Mouse (Mus musculus) layer of hippocampus, postnatal 10 days (tissue): ENCODE measurements around the gene St6galnac3. TPM values are rescaled to one million over a fixed set of nuclear protein-coding genes. Genes with fewer than 3 reads are reported as not detected.
A peak's percentile ranks its signal among the peaks of the same experiment; 100 is the strongest.

Source experiments
- DNase-seq, 2 experiments: peaks; one replicate each; pipeline ENCODE4 v3.0.0; 2021; ENCODE audit warnings: low spot score in 2 of 2
- total RNA-seq, 2 experiments: library from RNA; stranded (reverse); gene quantifications; 2 replicates each; pipeline ENCODE4 v1.2.3; 2021

St6galnac3 gene
- total RNA-seq, 2 experiments from 2014 or later, result 22.3 to 24.9 TPM

DNA sequence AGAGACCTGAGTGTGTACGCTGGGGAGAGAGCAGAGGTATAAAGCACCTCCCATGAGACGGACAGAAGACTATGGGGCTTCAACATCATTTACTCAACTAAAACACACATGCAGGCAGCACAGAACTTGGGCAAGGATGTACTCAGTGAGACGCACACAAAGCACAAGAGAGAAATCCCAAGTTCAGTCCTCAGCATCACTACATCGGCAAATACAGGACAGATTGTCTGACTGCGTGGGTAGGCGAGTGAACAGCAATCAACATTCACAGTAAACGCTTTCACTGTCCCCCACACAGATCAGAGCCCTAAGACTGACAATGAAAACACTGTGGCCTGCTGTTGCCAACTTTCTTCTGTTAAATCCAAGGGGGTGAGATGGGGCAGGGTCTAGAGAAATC is 422.6 kb downstream of the St6galnac3 start:
- no peak for DNase-seq

GRCm38 (mm10) chr3:153296375-153297068 is 428.5 kb downstream of the St6galnac3 start:
- DNase-seq, result peak; percentile 66 to 79

GRCm38 (mm10) chr3:153292853-153293252 is 432.1 kb downstream of the St6galnac3 start:
- DNase-seq, result no peak

GRCm38 (mm10) chr3:153292363-153292762 is 432.6 kb downstream of the St6galnac3 start:
- DNase-seq, result no peak

- DNase-seq, result no peak
These were observed 433.4 kb downstream of the St6galnac3 start for GRCm38 (mm10) chr3:153291406-153292045.

GRCm38 (mm10) chr3:153289971-153290370 is 435.0 kb downstream of the St6galnac3 start:
- DNase-seq, result no peak

DNA sequence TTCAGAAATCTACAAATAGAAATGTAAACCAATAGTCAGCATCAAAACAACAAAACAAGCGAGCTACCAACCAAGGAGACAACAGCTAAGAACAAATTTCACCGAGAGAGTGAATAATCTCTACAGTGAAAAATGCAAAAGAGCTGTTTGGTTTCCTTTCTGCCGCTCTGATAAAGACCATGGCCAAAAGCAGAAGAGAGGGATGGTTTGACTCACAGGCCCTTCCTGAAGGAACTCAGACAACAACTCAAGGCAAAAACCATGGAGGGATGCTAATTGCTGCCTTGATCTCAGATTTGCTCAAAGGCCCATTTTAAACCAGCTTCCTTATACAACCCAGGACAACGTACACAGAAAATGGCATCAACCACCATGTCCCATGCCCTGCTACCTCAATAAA is 437.4 kb downstream of the St6galnac3 start:
- no peak for DNase-seq

- no peak for DNase-seq
These were observed 437.9 kb downstream of the St6galnac3 start for GRCm38 (mm10) chr3:153287081-153287480.

DNA sequence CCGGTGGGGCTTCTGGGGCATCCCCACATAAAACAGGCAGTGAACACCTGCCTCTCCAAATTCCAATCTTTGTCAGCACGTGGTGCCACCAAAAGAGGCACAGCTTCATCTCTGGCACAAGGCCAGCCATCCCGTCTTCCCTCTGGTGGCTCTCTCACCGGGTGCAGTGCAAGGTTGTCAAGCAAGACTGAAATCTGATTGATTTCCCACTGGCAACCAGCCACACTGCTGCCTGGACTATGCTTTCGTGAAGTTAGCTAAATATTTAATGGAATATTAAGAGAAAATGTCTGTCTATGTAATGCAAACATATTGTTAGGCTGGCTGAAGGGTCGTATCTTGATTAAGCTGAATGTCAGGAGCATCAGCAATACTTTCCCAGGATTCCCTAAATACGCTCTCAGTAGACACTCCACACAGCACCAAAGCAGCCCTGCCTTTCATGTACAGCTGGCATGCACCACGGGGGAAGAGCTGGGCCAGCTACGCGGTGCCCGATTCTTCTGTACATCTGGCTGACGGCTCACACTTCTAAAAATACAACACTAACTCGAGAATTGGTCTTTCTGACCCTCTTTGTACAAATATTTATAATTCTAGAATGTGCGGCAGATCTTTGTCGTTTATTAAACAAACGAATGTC is 442.7 kb downstream of the St6galnac3 start:
- DNase-seq, result peak in 1 of 2 experiments; percentile 43

DNA sequence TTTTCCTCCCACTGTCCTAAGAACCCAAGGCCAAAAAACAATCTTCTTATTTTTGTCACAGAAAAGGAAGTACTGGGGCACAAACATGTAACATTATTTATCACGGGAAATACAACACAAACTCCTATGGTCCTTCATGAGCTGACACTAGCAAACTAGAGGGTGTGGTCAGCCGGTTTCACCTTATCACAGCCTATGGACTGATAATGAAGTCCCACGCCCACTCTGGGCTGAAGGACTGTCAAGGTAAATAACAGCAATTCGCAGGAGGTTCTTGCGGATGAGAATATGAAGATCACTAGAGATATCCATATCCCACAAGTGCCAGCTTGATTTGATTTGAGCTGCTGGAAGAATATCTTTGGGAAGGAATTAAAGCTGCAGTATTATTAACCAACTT is 446.7 kb downstream of the St6galnac3 start:
- DNase-seq, result no peak

DNA sequence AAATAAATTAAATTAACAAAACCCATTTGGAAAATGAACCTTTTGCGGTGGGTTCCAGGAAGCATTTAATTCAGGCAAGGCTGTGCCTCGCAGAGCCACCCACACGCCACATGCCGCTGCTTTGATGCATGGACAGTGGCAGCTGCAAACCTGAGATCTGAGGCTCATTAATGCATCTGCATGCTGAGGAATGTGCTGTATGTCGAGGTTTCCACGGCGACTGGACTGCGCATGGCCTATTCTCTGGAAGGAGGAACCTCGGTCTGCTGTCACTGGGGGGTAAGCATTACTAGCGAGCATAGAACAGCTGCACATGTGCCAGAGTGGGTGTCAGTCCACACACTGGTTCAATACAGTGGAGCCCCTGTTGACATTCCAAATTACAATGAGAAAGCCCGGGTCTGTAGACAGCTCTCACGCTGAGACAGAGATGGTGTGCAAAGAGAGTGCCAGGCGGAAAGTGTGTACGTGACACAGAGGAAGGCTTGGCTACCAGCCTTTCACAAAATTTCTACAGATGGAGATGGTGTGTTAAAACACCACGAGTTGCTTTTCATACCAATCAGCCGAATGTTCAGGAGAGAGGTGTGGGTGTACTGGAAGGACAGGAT is 447.5 kb downstream of the St6galnac3 start:
- peak; percentile 48 to 54 for DNase-seq

DNA sequence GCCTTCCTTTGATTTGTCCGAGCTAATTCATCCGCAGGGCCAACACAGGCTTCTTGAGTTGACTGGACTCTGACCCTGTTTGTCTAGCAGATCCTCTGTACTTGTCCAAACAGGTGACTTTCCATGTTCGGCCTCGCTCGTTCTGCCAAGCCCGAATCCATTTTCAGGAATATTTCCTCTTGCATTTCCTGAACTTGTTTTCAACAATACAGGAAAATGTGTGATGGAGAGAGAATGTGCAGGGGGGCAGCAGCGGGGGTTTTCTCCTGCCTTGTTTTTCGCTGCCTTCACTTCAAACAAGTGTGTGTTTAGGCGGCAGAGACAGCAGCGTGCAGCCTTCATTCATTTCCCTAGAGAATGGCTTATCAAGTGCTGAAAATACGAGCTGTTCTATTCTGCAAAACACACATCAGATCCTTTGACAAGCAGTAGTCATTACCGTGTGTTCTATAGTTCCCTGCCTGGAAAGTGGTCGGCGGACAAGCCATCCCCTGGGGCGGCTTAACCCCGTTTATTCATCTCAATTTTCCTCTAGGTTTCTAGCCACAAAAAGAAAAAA is 448.1 kb downstream of the St6galnac3 start:
- DNase-seq, result no peak

DNA sequence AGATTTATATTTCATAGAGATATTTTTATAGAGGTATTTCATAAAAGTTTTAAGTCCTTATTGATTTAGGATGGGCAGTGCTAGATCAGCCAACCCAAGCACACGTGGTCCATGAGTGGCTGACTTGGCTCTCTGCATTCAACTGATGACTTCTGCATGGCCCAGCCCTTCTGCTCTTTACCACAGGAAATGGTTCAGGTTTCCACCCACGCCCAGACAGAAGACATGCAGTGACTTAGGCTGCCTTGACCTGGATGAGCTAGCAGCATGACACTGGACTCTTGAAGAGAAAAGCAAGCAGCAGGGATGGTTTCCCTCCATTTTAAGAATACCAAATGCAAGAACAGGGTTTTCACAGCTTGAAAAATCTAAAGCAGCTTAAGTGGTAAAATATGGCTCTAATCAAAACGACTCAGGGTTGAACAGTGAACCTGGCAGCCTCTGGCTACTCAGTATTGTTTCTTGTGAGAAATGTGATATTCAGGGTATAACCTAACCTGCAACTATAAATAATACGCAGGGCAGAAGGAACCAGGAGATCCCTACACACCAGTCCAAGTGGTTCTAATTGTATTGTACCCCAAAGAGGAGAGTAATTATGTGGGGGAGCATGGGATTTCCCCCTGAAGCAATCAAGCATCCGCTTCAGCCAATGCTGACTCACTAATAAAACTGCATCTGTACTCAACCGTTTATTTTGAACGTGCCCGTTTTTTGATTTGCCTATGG is 448.7 kb downstream of the St6galnac3 start:
- DNase-seq, result no peak

DNA sequence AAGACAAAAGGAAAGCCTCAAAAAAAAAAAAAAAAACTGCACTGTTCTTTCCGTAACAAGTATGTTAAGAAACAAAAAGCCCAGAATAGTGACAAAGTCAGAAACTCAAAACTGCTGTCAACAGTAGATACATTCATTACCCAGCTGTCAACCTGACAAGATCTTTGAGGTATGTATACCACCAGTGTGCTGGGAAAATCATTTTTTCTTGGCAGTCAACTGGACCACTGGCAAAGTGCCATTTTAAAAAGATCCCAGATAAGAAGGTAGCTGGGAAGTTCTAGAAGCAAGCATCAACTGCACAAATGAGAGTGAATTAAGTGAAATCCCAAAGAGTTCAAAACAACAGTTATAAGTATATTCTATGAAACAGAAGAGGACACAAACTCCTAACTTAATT is 452.7 kb downstream of the St6galnac3 start:
- DNase-seq, result no peak

DNA sequence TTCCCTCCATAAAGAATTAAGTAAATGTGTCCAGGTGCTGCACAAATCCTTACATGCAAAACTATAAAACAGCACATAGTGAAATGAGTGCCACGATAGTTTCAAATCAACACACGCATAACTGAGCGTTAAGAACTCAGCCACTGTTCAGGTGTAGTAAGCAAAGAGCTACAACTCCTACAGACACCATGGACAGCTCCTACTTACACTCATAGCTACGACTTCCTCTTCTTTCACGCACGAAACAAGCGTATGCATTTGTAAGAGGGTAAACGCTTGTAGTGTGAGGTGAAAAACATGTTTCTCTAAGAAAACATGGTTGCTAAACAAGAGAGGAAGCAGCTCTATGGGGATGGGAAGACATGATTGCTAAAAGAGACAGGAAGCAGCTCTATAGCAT is 457.6 kb downstream of the St6galnac3 start:
- no peak for DNase-seq

DNA sequence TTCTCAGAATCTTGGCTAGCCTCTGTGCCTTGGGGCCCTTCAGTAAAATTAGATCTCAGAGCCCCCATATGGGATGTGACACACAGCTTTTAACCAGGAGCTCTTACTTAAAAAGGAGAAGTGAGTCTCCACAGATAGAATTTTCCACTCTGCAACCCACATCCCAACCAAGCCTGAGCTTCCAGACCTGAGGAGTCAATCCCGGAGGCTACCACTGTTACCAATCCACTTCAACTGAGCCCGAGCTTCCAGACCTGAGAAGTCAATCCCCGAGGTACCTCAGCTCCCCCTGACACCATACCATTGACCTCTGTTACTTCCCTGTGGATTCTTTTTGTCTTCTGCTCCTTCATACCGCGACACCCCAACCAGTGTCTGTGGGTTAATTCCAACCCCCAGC is 463.0 kb downstream of the St6galnac3 start:
- no peak for DNase-seq

GRCm38 (mm10) chr3:153260225-153260933 is 464.6 kb downstream of the St6galnac3 start:
- no peak for DNase-seq

DNA sequence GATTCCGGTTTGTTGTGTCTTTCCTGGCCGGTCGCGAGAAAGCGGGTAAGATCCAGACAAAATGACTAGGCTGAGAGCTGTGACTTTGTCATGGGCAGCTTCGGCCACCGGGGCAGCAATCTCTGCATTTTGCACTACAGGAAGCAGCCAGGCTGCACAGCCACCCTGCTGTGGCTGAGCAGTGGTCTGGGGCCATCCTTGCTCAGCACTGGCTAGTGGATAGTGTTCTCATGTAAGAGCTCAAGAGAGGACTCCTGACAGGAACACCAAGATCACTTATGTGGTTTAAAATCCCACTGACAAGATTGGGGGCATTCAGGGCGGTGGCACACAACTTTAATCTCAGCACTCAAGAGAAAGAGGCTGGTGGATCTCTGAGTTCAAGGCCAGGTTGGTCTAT is 469.1 kb downstream of the St6galnac3 start:
- DNase-seq, result no peak

- no peak for DNase-seq
These were observed 473.3 kb downstream of the St6galnac3 start for GRCm38 (mm10) chr3:153251653-153252052.

- peak; percentile 75 to 78 for DNase-seq
These were observed 474.2 kb downstream of the St6galnac3 start for GRCm38 (mm10) chr3:153250598-153251257.
